Mouse (Mus musculus) kidney, postnatal 10 days (tissue): ENCODE data around the gene Eps8.
"Not testable (repeated sequence)": the region's sequence is repeated elsewhere in the genome, so short reads cannot be mapped to it uniquely, and the experiment has no call there.

ENCODE experiments used
- DNase-seq: peaks from one replicate; pipeline ENCODE4 v3.0.0; 2021; ENCODE audit warnings: mixed read lengths

The Eps8 gene

GRCm38 (mm10) chr6:137509341-137510045 lies 145.2 kb downstream of the Eps8 start:
- DNase-seq: no peak

GRCm38 (mm10) chr6:137508936-137509335 lies 145.7 kb downstream of the Eps8 start:
- no peak for DNase-seq

- DNase-seq: no peak
Measured at GRCm38 (mm10) chr6:137506563-137506962, 148.1 kb downstream of the Eps8 start.

GRCm38 (mm10) chr6:137505555-137506227 lies 149.0 kb downstream of the Eps8 start:
- no peak for DNase-seq

- DNase-seq: no peak
Measured at GRCm38 (mm10) chr6:137504052-137504451, 150.6 kb downstream of the Eps8 start.

- no peak for DNase-seq
Measured at GRCm38 (mm10) chr6:137503462-137503861, 151.2 kb downstream of the Eps8 start.

GRCm38 (mm10) chr6:137503009-137503408 lies 151.7 kb downstream of the Eps8 start:
- no peak for DNase-seq

GRCm38 (mm10) chr6:137498781-137499180 lies 155.9 kb downstream of the Eps8 start:
- no peak for DNase-seq

GRCm38 (mm10) chr6:137497208-137497835 lies 157.4 kb downstream of the Eps8 start:
- no peak for DNase-seq

- DNase-seq: no peak
Measured at GRCm38 (mm10) chr6:137496562-137496961, 158.1 kb downstream of the Eps8 start.

- no peak for DNase-seq
Measured at GRCm38 (mm10) chr6:137495233-137495632, 159.4 kb downstream of the Eps8 start.

GRCm38 (mm10) chr6:137494801-137495200 lies 159.9 kb downstream of the Eps8 start:
- DNase-seq: no peak

GRCm38 (mm10) chr6:137494136-137494475 lies 160.6 kb downstream of the Eps8 start:
- no peak for DNase-seq

- DNase-seq: no peak
Measured at GRCm38 (mm10) chr6:137493211-137494135, 161.2 kb downstream of the Eps8 start.

- no peak for DNase-seq
Measured at GRCm38 (mm10) chr6:137492582-137492981, 162.1 kb downstream of the Eps8 start.

- no peak for DNase-seq
Measured at GRCm38 (mm10) chr6:137491659-137492058, 163.0 kb downstream of the Eps8 start.

GRCm38 (mm10) chr6:137490115-137490514 lies 164.6 kb downstream of the Eps8 start:
- DNase-seq: no peak

- peak; percentile 30 for DNase-seq
Measured at GRCm38 (mm10) chr6:137487443-137487842, 167.2 kb downstream of the Eps8 start.

GRCm38 (mm10) chr6:137482891-137483290 lies 171.8 kb downstream of the Eps8 start:
- no peak for DNase-seq

GRCm38 (mm10) chr6:137475695-137476094 lies 179.0 kb downstream of the Eps8 start:
- not testable (repeated sequence) for DNase-seq

- DNase-seq: no peak
Measured at GRCm38 (mm10) chr6:137473433-137473832, 181.2 kb downstream of the Eps8 start.

- no peak for DNase-seq
Measured at GRCm38 (mm10) chr6:137472129-137472528, 182.5 kb downstream of the Eps8 start.
